Mouse (Mus musculus): ENCODE measurements around the gene Pank2. TPM values are rescaled to one million over a fixed set of nuclear protein-coding genes. Genes with fewer than 3 reads are reported as not detected.

Gene Pank2
- polyA plus RNA-seq, 1 experiment from 2014 or later: 31.5 TPM

DNA sequence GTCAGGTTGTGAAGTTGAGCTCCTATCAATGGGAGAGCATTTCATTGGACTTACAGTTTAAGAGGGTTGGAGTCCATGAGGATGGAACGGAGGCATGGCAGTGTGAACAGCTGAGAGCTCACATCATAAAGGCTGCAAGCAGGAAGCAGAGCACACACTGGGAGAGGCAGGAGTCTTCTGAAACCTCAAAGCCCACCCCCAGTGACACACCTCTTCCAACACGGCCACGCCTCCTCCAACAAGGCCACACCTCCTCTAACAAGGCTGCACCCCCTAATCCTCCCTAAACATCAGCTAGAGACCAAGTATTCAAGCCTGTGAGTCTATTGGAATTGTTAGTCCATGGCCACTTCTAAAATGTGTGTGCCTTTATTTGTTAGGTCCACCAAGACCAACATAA, 6.6 kb upstream of the Pank2 start:
- ATAC-seq (ENCODE audit: low FRiP score): no peak
- Histone ChIP-seq H3K9me3 (ENCODE audit: control insufficient read depth, low read length) (no peaks in the 10 kb centered on the region), H3K4me1 (replicated peaks; ENCODE audit: control insufficient read depth, insufficient read depth, low read length) (no peaks in the 10 kb centered on the region), H3K4me2 (replicated peaks) (no peak overlapping the region), H3K27ac (no peak overlapping the region), H3K4me3 (replicated peaks; ENCODE audit: low read length) (no peak overlapping the region), H3K27me3 (ENCODE audit: control insufficient read depth, insufficient read depth, low read length) (no peaks in the 10 kb centered on the region), H3K9ac (no peak overlapping the region), H3K36me3 (replicated peaks; ENCODE audit: control insufficient read depth, insufficient read depth) (no peaks in the 10 kb centered on the region)
- 53% methylated on average over 3 of the region's 3 CpGs for WGBS
- DNase-seq (ENCODE audit: low spot score): no peak

DNA sequence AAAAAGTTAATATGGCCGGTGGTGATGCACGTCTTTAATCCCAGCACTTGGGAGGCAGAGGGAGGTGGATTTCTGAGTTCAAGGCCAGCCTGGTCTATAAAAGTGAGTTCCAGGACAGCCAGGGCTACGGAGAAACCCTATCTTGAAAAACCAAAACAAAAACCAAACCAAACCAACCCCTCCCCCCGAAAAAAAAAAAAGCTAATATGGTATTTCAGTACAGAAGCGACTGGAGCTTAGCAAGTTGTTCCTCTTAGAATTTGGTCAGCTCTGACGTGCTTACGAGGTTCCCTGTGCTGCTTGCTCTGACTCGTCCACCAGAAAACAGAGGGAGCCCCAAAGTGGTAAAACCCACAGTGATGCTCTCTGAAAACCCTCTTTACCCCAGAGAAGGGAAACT, 3.6 kb upstream of the Pank2 start:
- H3K27me3 ChIP-seq (ENCODE audit: control insufficient read depth, insufficient read depth, low read length): no peaks in the 10 kb centered on the region
- no peak overlapping the region for H3K27ac ChIP-seq
- 86% methylated on average over 8 of the region's 8 CpGs for WGBS
- peaks cover 12% of the 10 kb centered on the region for H3K4me1 ChIP-seq (replicated peaks; ENCODE audit: control insufficient read depth, insufficient read depth, low read length)
- no peaks in the 10 kb centered on the region for H3K36me3 ChIP-seq (replicated peaks; ENCODE audit: control insufficient read depth, insufficient read depth)
- no peak overlapping the region for H3K9ac ChIP-seq
- no peaks in the 10 kb centered on the region for H3K9me3 ChIP-seq (ENCODE audit: control insufficient read depth, low read length)
- no peak overlapping the region for H3K4me2 ChIP-seq (replicated peaks)
- H3K4me3 ChIP-seq (replicated peaks; ENCODE audit: low read length): no peak overlapping the region
- no peak for ATAC-seq (ENCODE audit: low FRiP score)
- no peak for DNase-seq (ENCODE audit: low spot score)

- 71% methylated on average over 9 of the region's 9 CpGs for WGBS
- H3K9me3 ChIP-seq (ENCODE audit: control insufficient read depth, low read length): no peaks in the 10 kb centered on the region
- no peaks in the 10 kb centered on the region for H3K27me3 ChIP-seq (ENCODE audit: control insufficient read depth, insufficient read depth, low read length)
- no peak overlapping the region; the same call in 1 of the 2 replicates for H3K27ac ChIP-seq
- ATAC-seq (ENCODE audit: low FRiP score) (no peak), DNase-seq (ENCODE audit: low spot score) (no peak)
- H3K4me2 ChIP-seq (replicated peaks): no peak overlapping the region
- H3K36me3 ChIP-seq (replicated peaks; ENCODE audit: control insufficient read depth, insufficient read depth): no peaks in the 10 kb centered on the region
- H3K4me3 ChIP-seq (replicated peaks; ENCODE audit: low read length): no peak overlapping the region
- H3K4me1 ChIP-seq (replicated peaks; ENCODE audit: control insufficient read depth, insufficient read depth, low read length): peaks cover 30% of the 10 kb centered on the region
- 0 out of 2 replicates have a peak overlapping the region, but pooled peaks have one; percentile 75 for H3K9ac ChIP-seq
These were observed 1.6 kb upstream of the Pank2 start for GRCm38 (mm10) chr2:131260544-131261307.

GRCm38 (mm10) chr2:131261481-131262212, 648 bp upstream of the Pank2 start:
- H3K27me3 ChIP-seq (ENCODE audit: control insufficient read depth, insufficient read depth, low read length): no peaks in the 10 kb centered on the region
- DNase-seq (ENCODE audit: low spot score): no peak

DNA sequence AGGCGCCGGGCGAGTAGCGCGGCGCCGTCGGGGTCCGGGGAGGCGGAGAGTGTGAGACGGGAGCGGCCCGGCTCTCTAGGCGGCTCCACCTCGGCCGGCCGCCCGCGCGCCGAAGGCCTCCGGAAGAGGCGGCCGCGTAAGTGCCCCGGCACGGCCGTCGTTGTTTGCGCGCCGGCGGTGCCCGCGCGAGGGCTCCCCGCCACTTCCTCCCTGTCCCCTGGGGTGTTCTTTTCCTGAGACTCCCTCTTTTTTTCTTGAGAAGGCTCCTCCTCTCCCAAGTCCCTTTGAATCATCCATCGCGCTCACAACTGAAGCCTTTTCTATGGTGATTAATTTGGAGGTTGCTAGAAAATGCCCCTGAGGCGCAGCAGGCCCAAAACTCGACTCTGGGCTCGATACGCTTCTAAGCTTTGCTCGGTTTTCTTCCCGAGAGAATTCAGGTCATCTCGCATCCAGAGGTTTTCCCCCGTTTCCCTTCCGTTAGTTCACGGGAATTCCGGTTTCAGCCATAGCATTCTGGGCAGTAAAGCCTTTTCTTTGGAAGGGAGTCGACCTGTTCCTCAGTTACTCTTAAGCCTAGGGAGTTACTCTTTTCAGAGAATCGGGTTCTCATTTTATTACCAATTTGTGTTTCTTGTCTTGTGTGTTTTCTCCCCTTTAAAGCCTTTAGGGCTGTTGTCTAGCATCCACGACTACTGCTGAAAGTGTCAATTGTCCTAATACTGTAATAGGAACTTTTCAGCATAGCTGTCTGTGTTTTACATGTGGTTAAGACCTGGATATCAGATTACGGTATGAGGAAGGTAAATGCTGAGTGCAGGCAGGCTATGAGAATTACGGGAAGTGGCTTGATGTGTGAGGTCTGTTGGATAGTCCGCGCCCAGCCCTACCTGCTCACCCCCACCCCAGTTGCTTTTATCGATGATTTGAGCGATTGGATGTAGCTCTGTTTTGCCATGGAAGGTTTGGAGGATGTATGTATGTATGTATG, 680 bp downstream of the Pank2 start:
- Histone ChIP-seq H3K9ac (peak overlapping the region; percentile 84), H3K4me3 (replicated peaks; ENCODE audit: low read length) (peak overlapping the region; percentile 68), H3K36me3 (replicated peaks; ENCODE audit: control insufficient read depth, insufficient read depth) (no peaks in the 10 kb centered on the region), H3K4me1 (replicated peaks; ENCODE audit: control insufficient read depth, insufficient read depth, low read length) (peaks cover 30% of the 10 kb centered on the region), H3K9me3 (ENCODE audit: control insufficient read depth, low read length) (no peaks in the 10 kb centered on the region), H3K27me3 (ENCODE audit: control insufficient read depth, insufficient read depth, low read length) (no peaks in the 10 kb centered on the region), H3K27ac (peak overlapping the region; percentile 94), H3K4me2 (replicated peaks) (peak overlapping the region; percentile 65)
- under 1% methylated on average over 46 of the region's 59 CpGs for WGBS
- peak; percentile 73 for ATAC-seq (ENCODE audit: low FRiP score)
- DNase-seq (ENCODE audit: low spot score): peak; percentile 61

More at GRCm38 (mm10) chr2:131261481-131262212, 648 bp upstream of the Pank2 start:
- Histone ChIP-seq H3K9ac (peak overlapping the region; percentile 75), H3K27ac (peak overlapping the region; percentile 95), H3K4me3 (replicated peaks; ENCODE audit: low read length) (peak overlapping the region; percentile 68), H3K9me3 (ENCODE audit: control insufficient read depth, low read length) (no peaks in the 10 kb centered on the region), H3K4me1 (replicated peaks; ENCODE audit: control insufficient read depth, insufficient read depth, low read length) (peaks cover 30% of the 10 kb centered on the region), H3K36me3 (replicated peaks; ENCODE audit: control insufficient read depth, insufficient read depth) (no peaks in the 10 kb centered on the region), H3K4me2 (replicated peaks) (peak overlapping the region; percentile 64)
- 2% methylated on average over 10 of the region's 10 CpGs for WGBS
- ATAC-seq (ENCODE audit: low FRiP score): peak; percentile 83

- Histone ChIP-seq H3K36me3 (replicated peaks; ENCODE audit: control insufficient read depth, insufficient read depth) (no peaks in the 10 kb centered on the region), H3K9ac (0 out of 2 replicates have a peak overlapping the region, but pooled peaks have one; percentile 31), H3K4me2 (replicated peaks) (peak overlapping the region; percentile 65), H3K27me3 (ENCODE audit: control insufficient read depth, insufficient read depth, low read length) (no peaks in the 10 kb centered on the region), H3K4me1 (replicated peaks; ENCODE audit: control insufficient read depth, insufficient read depth, low read length) (peaks cover 30% of the 10 kb centered on the region), H3K4me3 (replicated peaks; ENCODE audit: low read length) (0 out of 2 replicates have a peak overlapping the region, but pooled peaks have one; percentile 68), H3K9me3 (ENCODE audit: control insufficient read depth, low read length) (no peaks in the 10 kb centered on the region), H3K27ac (no peak overlapping the region)
- DNase-seq (ENCODE audit: low spot score) (no peak), ATAC-seq (ENCODE audit: low FRiP score) (no peak)
- 77% methylated on average over 6 of the region's 6 CpGs for WGBS
These were observed 1.7 kb downstream of the Pank2 start for GRCm38 (mm10) chr2:131264027-131264426.

GRCm38 (mm10) chr2:131265056-131265455, 2.8 kb downstream of the Pank2 start:
- no peaks in the 10 kb centered on the region for H3K27me3 ChIP-seq (ENCODE audit: control insufficient read depth, insufficient read depth, low read length)
- ATAC-seq (ENCODE audit: low FRiP score): no peak
- no peaks in the 10 kb centered on the region for H3K36me3 ChIP-seq (replicated peaks; ENCODE audit: control insufficient read depth, insufficient read depth)
- H3K4me1 ChIP-seq (replicated peaks; ENCODE audit: control insufficient read depth, insufficient read depth, low read length): peaks cover 30% of the 10 kb centered on the region
- 0 out of 2 replicates have a peak overlapping the region, but pooled peaks have one; percentile 3 for H3K9ac ChIP-seq
- no peaks in the 10 kb centered on the region for H3K9me3 ChIP-seq (ENCODE audit: control insufficient read depth, low read length)
- WGBS: 84% methylated on average over 2 of the region's 2 CpGs
- DNase-seq (ENCODE audit: low spot score): no peak
- no peak overlapping the region for H3K4me3 ChIP-seq (replicated peaks; ENCODE audit: low read length)
- no peak overlapping the region for H3K4me2 ChIP-seq (replicated peaks)
- no peak overlapping the region for H3K27ac ChIP-seq

- H3K4me2 ChIP-seq (replicated peaks): no peak overlapping the region
- DNase-seq (ENCODE audit: low spot score): no peak
- no peak overlapping the region for H3K27ac ChIP-seq
- WGBS: over 99% methylated on average over 3 of the region's 3 CpGs
- no peaks in the 10 kb centered on the region for H3K27me3 ChIP-seq (ENCODE audit: control insufficient read depth, insufficient read depth, low read length)
- no peaks in the 10 kb centered on the region for H3K4me1 ChIP-seq (replicated peaks; ENCODE audit: control insufficient read depth, insufficient read depth, low read length)
- peaks cover 61% of the 10 kb centered on the region for H3K36me3 ChIP-seq (replicated peaks; ENCODE audit: control insufficient read depth, insufficient read depth)
- H3K9ac ChIP-seq: no peak overlapping the region
- no peak for ATAC-seq (ENCODE audit: low FRiP score)
- H3K9me3 ChIP-seq (ENCODE audit: control insufficient read depth, low read length): no peaks in the 10 kb centered on the region
- H3K4me3 ChIP-seq (replicated peaks; ENCODE audit: low read length): no peak overlapping the region
These were observed 13.2 kb downstream of the Pank2 start for GRCm38 (mm10) chr2:131275493-131275892.
